Mouse (Mus musculus): ENCODE measurements around the gene Lats2.

DNA sequence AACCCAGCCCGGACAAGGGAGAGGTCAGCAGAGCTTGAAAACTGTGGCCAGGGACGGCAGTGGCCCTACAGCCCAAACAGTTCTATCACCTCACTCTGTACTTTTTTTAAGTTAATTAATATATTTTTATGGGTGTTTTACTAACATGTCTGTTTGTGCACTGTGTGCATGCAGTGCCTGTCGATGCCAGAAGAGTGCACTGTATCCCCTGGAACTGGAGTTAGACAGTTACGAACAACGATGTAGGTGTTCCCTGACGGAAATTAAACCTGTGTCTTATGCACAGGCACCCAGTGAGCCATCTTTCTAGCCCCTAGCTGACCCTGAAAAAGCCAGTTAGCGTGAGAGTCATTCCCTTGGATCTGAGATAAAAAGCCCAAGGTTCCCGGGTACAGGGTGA lies 62.6 kb downstream of the Lats2 start:
- TF ChIP-seq SMC3 (IDR thresholded peaks at IDR 0.05; ENCODE audit: low read depth, low read length) (peak; percentile 85), CTCF (conservative IDR thresholded peaks at IDR 0.05 in 1 of 2, IDR thresholded peaks at IDR 0.05 in 1 of 2; ENCODE audit: low read depth in 2 of 2, low read length in 2 of 2) (peak; percentile 40 to 81), MAX (IDR thresholded peaks at IDR 0.05; ENCODE audit: low read length) (no peak), POLR2A (IDR thresholded peaks at IDR 0.05; ENCODE audit: low read depth, low read length) (no peak), NRF1 (IDR thresholded peaks at IDR 0.05; ENCODE audit: low read depth, low read length) (no peak), USF1 (IDR thresholded peaks at IDR 0.05; ENCODE audit: low read depth, low read length) (no peak), MXI1 (IDR thresholded peaks at IDR 0.05; ENCODE audit: low read depth, low read length) (no peak), ZNF384 (IDR thresholded peaks at IDR 0.05; ENCODE audit: low read depth, low read length) (no peak), MEF2A (IDR thresholded peaks at IDR 0.05; ENCODE audit: borderline replicate concordance, low read depth, low read length) (no peak)

Data from CH12.LX (cell line).